Mouse (Mus musculus): Measurements from ENCODE around the gene Psmd10. TPM values are rescaled to one million over a fixed set of nuclear protein-coding genes. Genes with fewer than 3 reads are reported as not detected.

Gene Psmd10
- total RNA-seq, 2 experiments from 2014 or later = 13.8 to 14.8 TPM

Other genes starting within 250 kb of the Psmd10 start
- gene Tex13b, start 143.3 kb downstream of the Psmd10 start, total RNA-seq (2021) = not detected
- not detected for gene Vsig1, start 49.1 kb downstream of the Psmd10 start, total RNA-seq (2021)
- 10 to 100 TPM; 10.8 to 12.2 TPM for gene Atg4a, start 179 bp upstream of the Psmd10 start, total RNA-seq (2021)